Comparison of ENCODE assay signal across 12 mouse cellular contexts in the genomic region with DNA sequence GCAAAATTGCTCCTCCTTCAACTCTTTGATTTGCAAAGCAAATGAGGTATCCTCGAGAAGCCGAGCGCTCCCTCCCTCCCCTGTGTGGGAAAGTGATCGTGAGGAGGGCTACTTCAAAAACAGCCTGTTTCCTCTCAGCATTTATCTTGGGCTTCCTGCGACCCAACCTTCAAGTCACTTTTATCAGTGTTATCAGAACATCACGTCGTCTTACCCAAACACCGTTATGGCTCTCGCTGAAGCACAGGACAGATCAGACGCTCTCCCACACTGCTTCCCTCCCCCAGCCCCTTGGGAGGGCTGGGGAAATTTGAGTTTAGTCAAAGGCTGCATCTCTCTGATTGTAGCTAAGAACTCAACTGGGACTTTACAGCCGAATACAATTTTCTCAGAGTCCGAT. TPM values are rescaled to one million over a fixed set of nuclear protein-coding genes. Genes with fewer than 3 reads are reported as not detected.
DNase-seq lines count a peak whose midpoint lies in the region; ATAC-seq and TF ChIP-seq lines count a peak whose summit lies in the region.
"Had no signal": no experiment of that assay in that cellular context is flagged by ENCODE, and none has a peak within 500 bp of the region (broad histone marks: within the 10 kb centered on the region; RNA-seq: fewer than 3 reads in every experiment).

No protein-coding gene starts in this region.

- TF ChIP-seq CTCF in midbrain, postnatal 0 days (IDR thresholded peaks at IDR 0.05): no peak

- H3K4me3 ChIP-seq in heart, embryonic 14.5 days (ENCODE audit: control insufficient read depth in 1 of 2, insufficient read depth in 1 of 2, low read depth in 1 of 2, low read length in 2 of 2): no peak overlapping the region
- H3K4me3 ChIP-seq in midbrain, embryonic 12.5 days: no peak overlapping the region
- no peak overlapping the region for H3K4me3 ChIP-seq in midbrain, postnatal 0 days (ENCODE audit: low read depth, low read length)

- H3K27me3 ChIP-seq in heart, embryonic 14.5 days (ENCODE audit: control insufficient read depth, insufficient read depth, low read length): no peaks in the 10 kb centered on the region
- H3K27me3 ChIP-seq in midbrain, embryonic 12.5 days: no peaks in the 10 kb centered on the region
- H3K27me3 ChIP-seq in midbrain, postnatal 0 days (ENCODE audit: insufficient read depth, low read length): no peaks in the 10 kb centered on the region

- peak overlapping the region; percentile 42 for H3K4me2 ChIP-seq in heart, embryonic 14.5 days (ENCODE audit: low read length)
- peak overlapping the region; percentile 35 for H3K4me2 ChIP-seq in midbrain, embryonic 12.5 days (replicated peaks)
- H3K4me2 ChIP-seq in midbrain, postnatal 0 days (ENCODE audit: low read depth, low read length, poor library complexity, severe bottlenecking): no peak overlapping the region

- no peak for DNase-seq in heart, adult 8-10 months (ENCODE audit: low spot score)
- DNase-seq in midbrain, postnatal 0 days (ENCODE audit: low spot score): no peak
- DNase-seq in naive thymus-derived CD4-positive, alpha-beta T cell, adult 2 months (ENCODE audit: low read depth): peak; percentile 38
- DNase-seq in frontal cortex, postnatal 25 days (ENCODE audit: low spot score in 2 of 2): no peak
- DNase-seq in right cerebral cortex, postnatal 4 days: no peak
- DNase-seq: thymus, postnatal 4 days had no signal

- peak overlapping the region; percentile 21; the same call in 1 of the 2 replicates for H3K9ac ChIP-seq in heart, embryonic 14.5 days (ENCODE audit: low read length)
- no peak overlapping the region for H3K9ac ChIP-seq in midbrain, embryonic 12.5 days (replicated peaks)
- H3K9ac ChIP-seq in midbrain, postnatal 0 days (replicated peaks; ENCODE audit: low read length, poor library complexity, severe bottlenecking): no peak overlapping the region

- H3K4me1 ChIP-seq in heart, embryonic 14.5 days (ENCODE audit: control insufficient read depth in 2 of 2, insufficient read depth in 2 of 2, low read length in 2 of 2): peaks cover 0 to 5% of the 10 kb centered on the region in 2 experiments; a peak in 2 of 4 replicates
- peaks cover 11% of the 10 kb centered on the region; the same call in 1 of the 2 replicates for H3K4me1 ChIP-seq in midbrain, embryonic 12.5 days
- H3K4me1 ChIP-seq in midbrain, postnatal 0 days (ENCODE audit: insufficient read depth, low read length): no peaks in the 10 kb centered on the region

- H3K9me3 ChIP-seq in heart, embryonic 14.5 days (ENCODE audit: control insufficient read depth, low read length): no peaks in the 10 kb centered on the region
- no peaks in the 10 kb centered on the region for H3K9me3 ChIP-seq in midbrain, embryonic 12.5 days
- H3K9me3 ChIP-seq in midbrain, postnatal 0 days (ENCODE audit: low read length): no peaks in the 10 kb centered on the region

- 7% methylated on average over 12 of the region's 12 CpGs for WGBS in heart, embryonic 14.5 days
- 4% methylated on average over 12 of the region's 12 CpGs for WGBS in midbrain, embryonic 12.5 days
- 6% methylated on average over 12 of the region's 12 CpGs for WGBS in midbrain, postnatal 0 days

- ATAC-seq in heart, embryonic 14.5 days (ENCODE audit: insufficient number of reproducible peaks, insufficient read depth, low FRiP score, low read depth): no peak
- no peak for ATAC-seq in midbrain, embryonic 12.5 days (ENCODE audit: low FRiP score, low read depth)
- no peak for ATAC-seq in midbrain, postnatal 0 days (ENCODE audit: low FRiP score)
- peak; percentile 27 for ATAC-seq in granulocyte monocyte progenitor cell, adult 5-6 weeks (replicated peaks; ENCODE audit: poor library complexity, severe bottlenecking)
- ATAC-seq: intestine, postnatal 0 days had no signal

- H3K27ac ChIP-seq in heart, embryonic 14.5 days (replicated peaks in 1 of 2; ENCODE audit: control insufficient read depth in 1 of 2, insufficient read depth in 1 of 2, low read depth in 2 of 2, low read length in 2 of 2): no peak overlapping the region
- no peak overlapping the region for H3K27ac ChIP-seq in midbrain, embryonic 12.5 days (replicated peaks)
- no peak overlapping the region for H3K27ac ChIP-seq in midbrain, postnatal 0 days (ENCODE audit: low read depth, low read length)

- H3K36me3 ChIP-seq in heart, embryonic 14.5 days (ENCODE audit: control insufficient read depth, insufficient read depth, low read length): peaks cover 10% of the 10 kb centered on the region
- peaks cover 10% of the 10 kb centered on the region for H3K36me3 ChIP-seq in midbrain, embryonic 12.5 days
- H3K36me3 ChIP-seq in midbrain, postnatal 0 days (ENCODE audit: insufficient read depth, low read length): peaks cover 15% of the 10 kb centered on the region

RNA-seq across cellular contexts. Expression of a gene that starts 12.9 kb away (rescaled TPM):
- 0.53 and 1.5 TPM in 2 replicates for polyA plus RNA-seq in heart, embryonic 14.5 days (2014; fragmentation: Nextera tagmentation; extraction: Ambion mirVana)
- not detected for total RNA-seq in heart, adult 8-10 months (2022)
- polyA plus RNA-seq in midbrain, embryonic 12.5 days (2016; fragmentation: Nextera tagmentation; extraction: Ambion mirVana): 2.2 and 3.2 TPM in 2 replicates
- total RNA-seq in midbrain, postnatal 0 days (2014; rRNA removed): not detected in 2 replicates
- polyA plus RNA-seq in midbrain, postnatal 0 days (2015; fragmentation: Nextera tagmentation; extraction: Ambion mirVana): 3.9 and 4.9 TPM in 2 replicates
- 1.5 TPM in 1 of 2 replicates, not detected in the other for total RNA-seq in granulocyte monocyte progenitor cell, adult 5-6 weeks (2014; fragmentation: Nextera tagmentation)
- total RNA-seq in granulocyte monocyte progenitor cell, adult 5-6 weeks (2017): not detected in 2 replicates

RNA-seq across cellular contexts. Expression of a gene that starts 28.9 kb away (rescaled TPM):
- not detected in 2 replicates for polyA plus RNA-seq in heart, embryonic 14.5 days (2014; fragmentation: Nextera tagmentation; extraction: Ambion mirVana)
- total RNA-seq in heart, adult 8-10 months (2022): not detected
- not detected in 2 replicates for polyA plus RNA-seq in midbrain, embryonic 12.5 days (2016; fragmentation: Nextera tagmentation; extraction: Ambion mirVana)
- total RNA-seq in midbrain, postnatal 0 days (2014; rRNA removed): not detected in 2 replicates
- polyA plus RNA-seq in midbrain, postnatal 0 days (2015; fragmentation: Nextera tagmentation; extraction: Ambion mirVana): not detected in 2 replicates
- total RNA-seq in granulocyte monocyte progenitor cell, adult 5-6 weeks (2014; fragmentation: Nextera tagmentation): not detected in 2 replicates
- total RNA-seq in granulocyte monocyte progenitor cell, adult 5-6 weeks (2017): not detected in 2 replicates
- total RNA-seq: left cerebral cortex, adult 8-10 months had no signal
- polyA plus RNA-seq: intestine, postnatal 0 days; lung, embryonic 16.5 days had no signal

RNA-seq across cellular contexts. Expression of a gene that starts 38.4 kb away (rescaled TPM):
- 38.0 and 38.3 TPM in 2 replicates for polyA plus RNA-seq in heart, embryonic 14.5 days (2014; fragmentation: Nextera tagmentation; extraction: Ambion mirVana)
- total RNA-seq in heart, adult 8-10 months (2022): 10 to 100 TPM in 1 of 4 experiments, 1 to 10 TPM in 3; 8.2 to 10.3 (median 8.8) TPM
- 127 and 151 TPM in 2 replicates for polyA plus RNA-seq in midbrain, embryonic 12.5 days (2016; fragmentation: Nextera tagmentation; extraction: Ambion mirVana)
- total RNA-seq in midbrain, postnatal 0 days (2014; rRNA removed): 114 and 117 TPM in 2 replicates
- polyA plus RNA-seq in midbrain, postnatal 0 days (2015; fragmentation: Nextera tagmentation; extraction: Ambion mirVana): 335 and 386 TPM in 2 replicates
- 7.5 and 11.8 TPM in 2 replicates for total RNA-seq in granulocyte monocyte progenitor cell, adult 5-6 weeks (2014; fragmentation: Nextera tagmentation)
- 2.4 and 5.7 TPM in 2 replicates for total RNA-seq in granulocyte monocyte progenitor cell, adult 5-6 weeks (2017)
